Comparison of ENCODE assay signal across 8 mouse cellular contexts in the genomic region with DNA sequence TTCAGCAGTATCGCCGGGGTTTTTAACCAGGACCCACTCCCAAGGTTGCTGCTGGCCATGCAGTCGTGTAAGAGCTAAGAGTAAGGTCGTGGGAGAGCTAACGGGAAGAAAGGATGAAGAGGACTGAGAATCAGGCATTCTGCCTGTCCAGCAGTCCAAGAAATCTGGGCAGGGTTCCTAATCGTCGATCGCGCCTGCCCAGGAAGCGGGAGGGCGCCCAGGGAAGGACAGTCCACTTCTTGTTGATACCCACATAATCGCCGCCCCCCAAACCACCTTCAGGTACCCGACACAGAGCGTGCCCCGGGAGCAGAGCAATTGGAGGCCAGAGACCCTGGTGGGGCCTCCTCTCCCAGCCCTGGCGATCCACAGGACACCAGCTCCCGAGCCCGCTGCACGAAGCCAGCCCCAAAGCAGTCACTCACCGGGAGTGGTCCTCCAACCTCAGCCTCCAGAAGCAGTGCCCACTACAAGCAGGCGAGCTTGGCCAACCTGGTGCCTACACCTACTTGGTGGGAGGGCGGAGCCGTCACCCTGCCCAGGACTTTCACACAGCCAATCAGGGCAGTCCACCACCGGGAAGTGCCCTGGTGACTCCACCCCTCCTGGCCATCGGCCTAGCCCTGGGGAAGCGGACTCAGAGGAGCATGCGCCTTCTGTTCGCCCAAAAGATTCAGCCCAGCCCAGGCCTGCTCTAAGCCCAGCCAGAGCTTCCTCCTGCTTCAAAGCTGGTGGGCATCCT. TPM values are rescaled to one million over a fixed set of nuclear protein-coding genes. Genes with fewer than 3 reads are reported as not detected.
DNase-seq lines count a peak whose midpoint lies in the region; ATAC-seq lines count a peak whose summit lies in the region.

TSS of gene Lipa (minus strand) at position 534 of the 742 bp plus-strand sequence.

- H3K4me1 ChIP-seq in hindbrain, embryonic 14.5 days (replicated peaks; ENCODE audit: control insufficient read depth, insufficient read depth, low read length): 0 out of 2 replicates have a peak, but pooled peaks cover 8% of the 10 kb centered on the region

- H3K36me3 ChIP-seq in hindbrain, embryonic 14.5 days (replicated peaks; ENCODE audit: control insufficient read depth, insufficient read depth): no peaks in the 10 kb centered on the region

- peak within 1 kb of the TSS; percentile 84 for H3K4me2 ChIP-seq in hindbrain, embryonic 14.5 days (replicated peaks)

- under 1% methylated on average over 29 of the region's 29 CpGs for whole genome bisulfite sequencing in hindbrain, embryonic 14.5 days

- no peaks in the 10 kb centered on the region for H3K9me3 ChIP-seq in hindbrain, embryonic 14.5 days (ENCODE audit: control insufficient read depth, low read length)

- no peaks in the 10 kb centered on the region for H3K27me3 ChIP-seq in hindbrain, embryonic 14.5 days (ENCODE audit: control insufficient read depth, insufficient read depth, low read length)

- peak within 1 kb of the TSS; percentile 74 for H3K4me3 ChIP-seq in hindbrain, embryonic 14.5 days (replicated peaks; ENCODE audit: low read length)

- H3K27ac ChIP-seq in hindbrain, embryonic 14.5 days: peak within 1 kb of the TSS; percentile 54; the same call in 1 of the 2 replicates

- peak within 1 kb of the TSS; percentile 79 for H3K9ac ChIP-seq in hindbrain, embryonic 14.5 days

- DNase-seq in R1 (ENCODE audit: low read depth, low spot score): peak; percentile 78
- peak; percentile 96 to 98 for DNase-seq in cerebellum, postnatal 25 days
- peak; percentile 72 to 85 for DNase-seq in frontal cortex, postnatal 25 days (ENCODE audit: low spot score in 2 of 2)
- DNase-seq in hindbrain, embryonic 14.5 days (ENCODE audit: low spot score): peak; percentile 85
- DNase-seq in layer of hippocampus, postnatal 36 days: peak; percentile 91 to 95
- peak; percentile 98 for DNase-seq in lung, postnatal 36 days
- DNase-seq in retina, postnatal 1 day: peak; percentile 94
- DNase-seq in urinary bladder, adult 18-20 months (ENCODE audit: low spot score in 2 of 2): peak; percentile 87 to 95

- ATAC-seq in hindbrain, embryonic 14.5 days (ENCODE audit: low FRiP score): peak; percentile 100

RNA-seq across cellular contexts. Expression of gene Lipa, which starts in this region (rescaled TPM):
- polyA plus RNA-seq in hindbrain, embryonic 14.5 days (2014; fragmentation: Nextera tagmentation; extraction: Ambion mirVana): 28.6 and 30.3 TPM in 2 replicates
- total RNA-seq in layer of hippocampus, postnatal 36 days (2021): 10 to 100 TPM; 20.2 to 20.5 TPM

Comparison
In these comparisons a context has a peak if more than half of its experiments do, and no peak if none do; other contexts are left out.
1. Peak in every context shown above with its lines: DNase-seq, ATAC-seq, H3K4me3 ChIP-seq and H3K27ac ChIP-seq.